Mouse (Mus musculus) macrophage (primary cell): Measurements from ENCODE around the gene Hist1h4h. TPM values are rescaled to one million over a fixed set of nuclear protein-coding genes. Genes with fewer than 3 reads are reported as not detected.
"Not testable (repeated sequence)": the region's sequence is repeated elsewhere in the genome, so short reads cannot be mapped to it uniquely, and the experiment has no call there.

Experiments
- H3K27ac ChIP-seq: fragments of 350-480 bp; formaldehyde crosslinking; 2 replicates; pipeline ENCODE4 v1.9.0; 2021
- H3K36me3 ChIP-seq: fragments of 350-480 bp; formaldehyde crosslinking; 2 replicates; pipeline ENCODE4 v1.9.0; 2021; ENCODE audit errors: inconsistent target
- H3K4me3 ChIP-seq: fragments of 350-480 bp; formaldehyde crosslinking; 2 replicates; pipeline ENCODE4 v1.9.0; 2021; ENCODE audit errors: inconsistent target
- H3K79me2 ChIP-seq: fragments of 350-480 bp; formaldehyde crosslinking; 2 replicates; pipeline ENCODE4 v1.9.0; 2021; ENCODE audit errors: inconsistent target
- WGBS: methylation state at CpG from one replicate; pipeline ENCODE4 v1.1.7; 2026; ENCODE audit warnings: inconsistent platforms; ENCODE audit not compliant: missing documents; 5-methylcytosine and 5-hydroxymethylcytosine counted together
- polyA plus RNA-seq: library from polyadenylated mRNA; stranded (reverse); fragments of 250-400 nt; gene quantifications from 3 replicates; pipeline ENCODE4 v1.2.4, GENCODE M21; 2018; ENCODE audit warnings: inconsistent platforms

Gene Hist1h4h
- polyA plus RNA-seq, 1 experiment from 2014 or later, result 1.0 TPM

DNA sequence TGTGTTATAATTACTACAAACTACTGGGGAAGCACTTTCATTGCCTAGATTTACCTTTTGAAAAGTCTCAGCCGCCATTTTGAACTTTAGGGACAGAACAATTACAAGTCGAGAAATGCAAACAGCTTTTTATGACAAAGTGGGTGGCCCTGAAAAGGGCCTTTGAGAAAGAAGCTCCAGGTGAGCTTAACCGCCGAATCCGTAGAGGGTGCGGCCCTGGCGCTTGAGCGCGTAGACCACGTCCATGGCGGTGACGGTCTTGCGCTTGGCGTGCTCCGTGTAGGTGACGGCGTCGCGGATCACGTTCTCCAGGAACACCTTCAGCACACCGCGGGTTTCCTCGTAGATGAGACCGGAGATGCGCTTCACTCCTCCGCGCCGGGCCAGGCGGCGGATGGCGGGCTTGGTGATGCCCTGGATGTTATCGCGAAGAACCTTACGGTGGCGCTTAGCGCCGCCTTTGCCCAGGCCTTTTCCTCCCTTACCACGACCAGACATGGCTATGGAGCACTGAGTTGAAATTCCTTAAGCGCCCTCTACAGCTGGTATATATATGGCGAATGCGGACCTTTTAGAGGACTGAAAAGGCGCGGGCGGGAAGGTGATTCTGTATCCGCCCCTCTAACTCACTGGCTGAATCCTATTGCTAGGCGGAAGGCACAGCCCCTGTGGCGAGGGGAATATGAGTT, 20.4 kb downstream of the Hist1h4h start, which contains the start of gene Hist1h4f:
Gene Hist1h4f (minus strand): TSS at position 503 of the 689 bp plus-strand sequence.
- H3K4me3 ChIP-seq, result peak within 1 kb of the TSS; percentile 13; the same call in 1 of the 2 replicates
- under 1% methylated on average over 33 of the region's 47 CpGs for WGBS
- peak within 1 kb of the TSS; percentile 75 for H3K27ac ChIP-seq
- H3K79me2 ChIP-seq, H3K36me3 ChIP-seq: not testable (repeated sequence)

DNA sequence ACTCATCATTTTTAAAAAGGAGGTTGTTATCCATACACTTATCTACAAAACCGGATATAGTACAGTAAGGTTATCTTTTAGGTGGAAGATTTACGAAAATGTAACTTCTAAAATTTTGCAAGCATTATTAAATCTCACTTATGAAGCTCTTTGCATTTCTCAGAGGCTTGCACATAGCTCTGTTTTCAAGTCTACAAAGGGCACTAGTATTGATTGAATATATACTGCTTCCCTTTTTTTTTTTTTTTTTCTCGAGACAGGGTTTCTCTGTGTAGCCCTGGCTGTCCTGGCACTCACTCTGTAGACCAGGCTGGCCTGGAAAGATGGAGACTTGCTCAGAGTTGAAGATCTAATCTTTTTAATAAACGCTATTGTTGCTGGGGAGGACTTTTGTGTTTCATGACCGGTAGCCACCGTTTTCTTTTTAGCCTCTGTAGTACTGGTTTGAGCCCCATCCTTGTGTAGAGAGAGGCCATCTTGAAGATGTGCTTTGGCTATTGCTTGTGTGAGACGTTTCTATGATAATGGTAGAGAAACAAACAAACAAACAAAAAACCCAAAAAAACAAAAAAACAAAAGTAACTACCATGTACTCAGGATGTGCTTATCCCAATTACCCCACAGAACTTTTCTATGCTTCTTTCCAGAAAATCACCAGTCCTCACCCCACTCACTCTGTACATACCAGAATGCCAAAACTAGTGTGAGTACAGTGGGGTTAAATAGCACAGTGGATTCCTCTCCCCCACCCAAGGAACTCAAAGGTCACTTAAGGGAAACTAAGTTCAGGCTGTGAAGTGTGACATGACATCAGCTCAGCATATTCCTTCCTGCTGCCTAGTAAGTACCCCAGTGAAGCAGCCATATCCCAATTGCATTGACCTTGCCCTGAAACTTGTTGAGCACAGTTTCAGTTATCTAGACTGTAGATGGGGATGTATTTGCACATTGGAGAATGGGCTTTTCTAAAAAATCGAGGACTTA, 21.4 kb downstream of the Hist1h4h start:
- H3K36me3 ChIP-seq, result no peaks in the 10 kb centered on the region
- no peak overlapping the region; the same call in 1 of the 2 replicates for H3K4me3 ChIP-seq
- 48% methylated on average over 7 of the region's 8 CpGs for WGBS
- H3K79me2 ChIP-seq, result no peaks in the 10 kb centered on the region
- peak overlapping the region; percentile 75 for H3K27ac ChIP-seq

GRCm38 (mm10) chr13:23552962-23553361, 22.1 kb downstream of the Hist1h4h start, which contains the start of gene Hist1h1d:
Gene Hist1h1d (plus strand): TSS chr13:23553262.
- Histone ChIP-seq H3K4me3 (no peak within 1 kb of the TSS), H3K36me3 (no peaks in the 10 kb centered on the region), H3K27ac (peak within 1 kb of the TSS; percentile 75), H3K79me2 (no peaks in the 10 kb centered on the region)

- H3K4me3 ChIP-seq, result no peak overlapping the region
- peak overlapping the region; percentile 67 for H3K27ac ChIP-seq
- no peaks in the 10 kb centered on the region for H3K79me2 ChIP-seq
- WGBS, result 27% methylated on average over 9 of the region's 9 CpGs
- no peaks in the 10 kb centered on the region for H3K36me3 ChIP-seq
These were observed 23.5 kb downstream of the Hist1h4h start for GRCm38 (mm10) chr13:23554393-23554792.

DNA sequence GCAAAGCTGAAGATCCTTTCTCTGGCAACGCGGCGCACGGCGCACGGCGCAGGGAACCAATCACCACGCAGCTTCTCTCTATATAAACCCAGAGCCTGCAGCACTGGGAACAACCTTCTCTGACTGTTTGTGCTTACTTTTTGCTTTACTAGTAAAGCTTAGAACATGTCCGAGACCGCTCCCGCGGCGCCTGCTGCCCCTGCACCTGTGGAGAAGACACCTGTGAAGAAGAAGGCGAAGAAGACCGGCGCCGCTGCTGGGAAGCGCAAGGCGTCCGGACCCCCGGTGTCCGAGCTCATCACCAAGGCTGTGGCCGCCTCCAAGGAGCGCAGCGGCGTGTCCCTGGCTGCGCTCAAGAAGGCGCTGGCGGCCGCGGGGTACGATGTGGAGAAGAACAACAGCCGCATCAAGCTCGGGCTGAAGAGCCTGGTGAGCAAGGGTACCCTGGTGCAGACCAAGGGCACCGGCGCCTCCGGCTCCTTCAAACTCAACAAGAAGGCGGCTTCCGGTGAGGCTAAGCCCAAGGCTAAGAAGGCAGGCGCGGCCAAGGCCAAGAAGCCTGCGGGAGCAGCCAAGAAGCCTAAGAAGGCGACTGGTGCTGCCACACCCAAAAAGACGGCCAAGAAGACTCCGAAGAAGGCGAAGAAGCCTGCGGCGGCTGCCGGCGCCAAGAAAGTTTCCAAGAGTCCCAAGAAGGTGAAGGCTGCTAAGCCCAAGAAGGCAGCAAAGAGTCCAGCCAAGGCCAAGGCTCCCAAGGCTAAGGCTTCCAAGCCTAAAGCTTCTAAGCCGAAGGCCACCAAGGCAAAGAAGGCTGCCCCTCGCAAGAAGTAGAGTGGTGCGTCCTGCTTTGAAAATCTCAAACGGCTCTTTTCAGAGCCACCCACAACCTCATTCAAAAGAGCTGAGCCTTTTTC, 24.3 kb downstream of the Hist1h4h start:
- Histone ChIP-seq H3K36me3 (no peaks in the 10 kb centered on the region), H3K79me2 (no peaks in the 10 kb centered on the region), H3K4me3 (peak overlapping the region; percentile 49), H3K27ac (peak overlapping the region; percentile 85)
- whole genome bisulfite sequencing, result 1% methylated on average over 38 of the region's 54 CpGs

DNA sequence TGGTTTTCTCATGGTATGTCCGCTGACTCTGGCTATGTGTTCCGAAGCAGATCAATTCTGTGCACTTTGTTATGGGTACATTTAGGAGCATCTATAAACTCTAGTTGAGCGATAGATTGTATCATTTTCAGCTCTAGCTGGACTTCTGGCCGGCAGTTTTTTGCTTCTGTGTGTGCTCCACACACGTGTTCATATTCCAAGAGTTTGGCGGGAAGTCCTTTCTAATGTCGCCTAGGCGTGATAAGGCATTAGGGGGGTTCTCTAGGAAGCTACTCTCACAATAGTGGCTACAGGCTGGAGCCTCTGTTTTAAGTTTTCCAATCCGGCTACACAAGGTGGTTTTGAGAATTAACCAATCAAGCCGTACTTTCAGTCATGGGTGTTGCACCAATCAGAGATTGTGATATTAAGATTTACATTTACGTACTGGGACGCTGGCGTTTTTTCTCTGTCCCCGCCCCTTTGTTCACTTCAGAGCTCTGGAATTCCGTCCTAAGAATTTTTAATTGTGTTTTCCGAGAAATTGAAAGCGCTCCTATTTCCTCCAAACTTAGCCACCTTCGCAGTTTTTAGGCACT, 25.1 kb downstream of the Hist1h4h start:
- no peaks in the 10 kb centered on the region for H3K36me3 ChIP-seq
- peak overlapping the region; percentile 49 for H3K4me3 ChIP-seq
- H3K79me2 ChIP-seq, result no peaks in the 10 kb centered on the region
- H3K27ac ChIP-seq, result peak overlapping the region; percentile 85
- 0% methylated on average over 18 of the region's 18 CpGs for WGBS

DNA sequence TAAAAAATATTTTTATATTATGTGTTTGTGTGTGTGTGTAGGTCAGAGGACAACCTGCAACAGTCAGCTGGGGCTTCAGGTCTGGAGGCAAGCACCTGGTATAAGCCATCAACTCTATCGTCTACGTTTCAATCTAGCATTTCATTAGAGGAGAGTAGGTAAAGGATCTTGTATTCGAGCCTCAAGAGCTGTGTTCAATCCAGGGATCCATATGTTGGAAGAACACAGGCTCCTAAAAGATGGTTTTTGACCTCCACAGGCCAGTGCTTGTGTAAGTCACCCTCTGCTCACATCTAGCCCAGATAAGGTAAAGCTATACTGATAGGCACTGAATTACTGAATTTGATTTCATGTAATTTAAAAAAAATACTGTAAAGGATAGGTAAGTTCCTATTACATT, 26.1 kb downstream of the Hist1h4h start:
- H3K27ac ChIP-seq, result peak overlapping the region; percentile 85

GRCm38 (mm10) chr13:23560699-23561098, 29.8 kb downstream of the Hist1h4h start:
- H3K36me3 ChIP-seq, H3K79me2 ChIP-seq, H3K4me3 ChIP-seq: not testable (repeated sequence)
- peak overlapping the region; percentile 13; the same call in 1 of the 2 replicates for H3K27ac ChIP-seq
- WGBS, result 63% methylated on average over 2 of the region's 2 CpGs

More for the DNA sequence above, 26.1 kb downstream of the Hist1h4h start:
- no peaks in the 10 kb centered on the region for H3K79me2 ChIP-seq
- no peaks in the 10 kb centered on the region for H3K36me3 ChIP-seq
- peak overlapping the region; percentile 49; the same call in 1 of the 2 replicates for H3K4me3 ChIP-seq
- WGBS, result 71% methylated on average over 3 of the region's 3 CpGs

DNA sequence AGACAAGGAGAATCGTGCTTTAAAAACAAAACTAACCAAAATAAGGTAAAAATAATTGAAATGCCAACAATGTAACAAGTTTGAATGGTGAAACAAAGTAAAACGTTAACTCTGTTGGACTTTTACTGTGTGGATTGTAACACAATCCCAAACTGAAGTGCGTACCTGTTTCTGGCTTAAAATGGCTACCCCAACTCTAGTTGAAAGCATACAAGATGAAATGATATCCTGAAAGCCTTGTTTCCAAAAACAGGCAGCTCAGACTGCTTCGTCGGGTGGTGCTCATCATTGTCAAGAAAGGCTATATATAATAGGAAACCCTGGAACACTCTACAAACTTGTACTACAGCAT, 30.7 kb downstream of the Hist1h4h start:
- not testable (repeated sequence) for H3K27ac ChIP-seq, H3K79me2 ChIP-seq, H3K36me3 ChIP-seq
- 0% methylated on average over 2 of the region's 5 CpGs for WGBS
- peak overlapping the region; percentile 5; the same call in 1 of the 2 replicates for H3K4me3 ChIP-seq

- WGBS, result 0% methylated on average over 23 of the region's 67 CpGs
- not testable (repeated sequence) for H3K36me3 ChIP-seq
These were observed 31.2 kb downstream of the Hist1h4h start, which contains the start of gene Hist1h3e for GRCm38 (mm10) chr13:23561883-23562659. Gene Hist1h3e (minus strand): TSS chr13:23562369.

DNA sequence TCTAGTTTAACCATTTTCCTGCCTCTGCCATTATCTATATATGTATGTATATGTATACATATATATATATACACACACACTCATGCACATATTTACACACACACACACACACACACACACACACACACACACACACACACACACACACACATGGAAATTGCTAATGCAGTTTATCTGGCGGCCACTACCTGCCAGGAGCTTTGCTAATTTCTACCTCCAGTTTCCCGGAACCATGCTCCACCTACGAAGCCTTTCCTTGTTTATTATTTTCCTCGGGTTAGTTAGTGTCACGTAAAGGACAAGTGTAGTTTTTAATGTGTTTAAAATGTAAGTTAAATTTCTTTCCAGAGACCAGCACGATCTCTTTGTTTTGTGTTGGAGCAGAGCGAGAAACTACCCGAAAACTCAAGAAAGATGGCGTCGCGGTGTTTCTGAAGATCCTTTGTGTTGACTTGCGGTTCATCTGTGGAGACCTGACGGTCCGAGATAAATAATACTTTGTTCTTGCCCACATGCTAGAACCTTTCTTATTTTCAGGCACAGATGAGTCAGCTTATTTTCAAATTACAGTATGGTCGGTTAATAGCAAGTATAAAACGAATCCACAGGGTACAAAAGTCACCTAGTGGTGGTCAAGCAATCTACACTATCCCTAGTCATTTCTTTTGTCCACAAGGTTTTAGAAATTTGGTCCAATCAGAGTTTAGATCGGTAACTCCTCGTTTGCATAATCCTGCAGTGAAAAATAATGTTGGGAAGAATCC, 32.0 kb downstream of the Hist1h4h start:
- peak overlapping the region; percentile 15; the same call in 1 of the 2 replicates for H3K4me3 ChIP-seq
- H3K36me3 ChIP-seq, result no peaks in the 10 kb centered on the region
- WGBS, result 7% methylated on average over 18 of the region's 18 CpGs
- H3K79me2 ChIP-seq, result no peaks in the 10 kb centered on the region
- H3K27ac ChIP-seq, result peak overlapping the region; percentile 91

More at GRCm38 (mm10) chr13:23561883-23562659, 31.2 kb downstream of the Hist1h4h start, which contains the start of gene Hist1h3e:
- peak within 1 kb of the TSS; percentile 91 for H3K27ac ChIP-seq
- not testable (repeated sequence) for H3K79me2 ChIP-seq
- H3K4me3 ChIP-seq, result peak within 1 kb of the TSS; percentile 15; the same call in 1 of the 2 replicates

DNA sequence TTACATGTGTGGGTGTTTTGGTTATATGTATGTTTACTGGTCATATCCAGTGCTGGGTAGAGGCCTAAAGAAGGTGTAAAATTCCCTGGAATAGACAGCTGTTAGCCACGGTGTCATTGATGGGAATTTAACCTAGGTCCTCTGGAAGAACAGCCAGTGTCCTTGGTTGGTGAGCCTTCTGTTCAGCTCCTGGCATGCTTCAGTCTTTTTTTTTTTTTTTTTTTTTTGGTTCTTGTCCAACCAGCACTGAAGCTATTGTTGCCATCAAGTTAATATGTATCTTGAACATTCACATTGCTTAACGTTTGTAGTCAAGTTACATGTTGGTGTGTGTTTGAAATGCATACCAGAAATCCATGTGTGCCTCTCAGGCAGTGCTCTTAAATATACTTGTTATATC, 33.6 kb downstream of the Hist1h4h start:
- no peak overlapping the region for H3K4me3 ChIP-seq
- WGBS, result 95% methylated on average over 2 of the region's 2 CpGs
- H3K36me3 ChIP-seq, result no peaks in the 10 kb centered on the region
- no peak overlapping the region for H3K27ac ChIP-seq
- H3K79me2 ChIP-seq, result no peaks in the 10 kb centered on the region
